Mouse (Mus musculus) gastrocnemius, adult 2 months (tissue): ENCODE results near the gene Mapk12. TPM values are rescaled to one million over a fixed set of nuclear protein-coding genes. Genes with fewer than 3 reads are reported as not detected.

Experiments
- DNase-seq: peaks from one replicate; pipeline ENCODE4 v3.0.0; 2022
- H3K27ac ChIP-seq: fragments of 200-600 bp; 2 replicates; pipeline ENCODE4 v1.8.1; 2022; ENCODE audit warnings: mild to moderate bottlenecking
- H3K4me3 ChIP-seq: fragments of 200-600 bp; 2 replicates; pipeline ENCODE4 v1.8.1; 2022; ENCODE audit warnings: mild to moderate bottlenecking, moderate library complexity
- CTCF ChIP-seq: fragments of 200-600 bp; IDR thresholded peaks from 2 replicates; pipeline ENCODE4 v1.8.1; 2022; ENCODE audit warnings: antibody characterized with exemption, mild to moderate bottlenecking, moderate library complexity
- intact Hi-C: fragments of 180-260 bp; cut with DNase I; formaldehyde crosslinking; loops from one replicate; pipeline ENCODE4 v1.15.1; 2025
- total RNA-seq, 2 experiments: library from RNA; stranded (reverse); gene quantifications; 2 replicates each; pipeline ENCODE4 v1.2.3; 2021

Gene Mapk12
- total RNA-seq, 2 experiments from 2014 or later: 128 TPM

GRCm38 (mm10) chr15:89161397-89161796, 20.9 kb upstream of the Mapk12 start:
- no peak overlapping the region for H3K27ac ChIP-seq
- no peak for TF ChIP-seq CTCF
- intact Hi-C loops: no loop called here
- DNase-seq: no peak
- no peak overlapping the region for H3K4me3 ChIP-seq

DNA sequence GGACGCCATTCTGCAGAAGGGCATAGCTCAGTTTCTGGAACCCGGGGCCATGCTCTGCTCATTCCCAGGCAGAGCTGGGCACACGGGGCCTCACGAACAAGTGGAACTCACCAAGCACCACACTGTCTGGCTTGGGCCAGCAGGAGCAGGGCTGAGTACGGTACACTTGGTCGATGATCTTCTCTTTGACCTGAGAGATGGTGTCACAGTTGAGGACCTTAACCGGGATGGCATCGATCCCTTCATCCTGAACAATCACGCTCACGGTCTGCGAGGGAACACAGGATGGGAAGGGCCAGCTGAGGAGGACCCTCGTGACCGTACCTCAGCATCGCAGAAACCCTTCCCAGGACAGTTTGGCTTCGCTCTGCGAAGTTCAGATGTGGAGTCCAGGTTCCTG, 18.0 kb upstream of the Mapk12 start:
- no peak overlapping the region for H3K27ac ChIP-seq
- DNase-seq: no peak
- intact Hi-C loops: loop anchor here (5.0 kb wide), 1 partner anchor 39 kb away; the partner anchor contains the start of gene Dennd6b
- no peak overlapping the region for H3K4me3 ChIP-seq
- no peak for TF ChIP-seq CTCF

- peak; percentile 80 for DNase-seq
- peak; percentile 84 for TF ChIP-seq CTCF
- intact Hi-C loops: loop anchor here (5.0 kb wide), 1 partner anchor 39 kb away; the partner anchor contains the start of gene Dennd6b
- Histone ChIP-seq H3K27ac (no peak overlapping the region), H3K4me3 (no peak overlapping the region)
Observed at GRCm38 (mm10) chr15:89157954-89158353, 17.5 kb upstream of the Mapk12 start.

GRCm38 (mm10) chr15:89152312-89152711, 11.8 kb upstream of the Mapk12 start:
- intact Hi-C loops: no loop called here
- H3K27ac ChIP-seq: no peak overlapping the region
- no peak overlapping the region for H3K4me3 ChIP-seq
- DNase-seq: no peak
- TF ChIP-seq CTCF: no peak

DNA sequence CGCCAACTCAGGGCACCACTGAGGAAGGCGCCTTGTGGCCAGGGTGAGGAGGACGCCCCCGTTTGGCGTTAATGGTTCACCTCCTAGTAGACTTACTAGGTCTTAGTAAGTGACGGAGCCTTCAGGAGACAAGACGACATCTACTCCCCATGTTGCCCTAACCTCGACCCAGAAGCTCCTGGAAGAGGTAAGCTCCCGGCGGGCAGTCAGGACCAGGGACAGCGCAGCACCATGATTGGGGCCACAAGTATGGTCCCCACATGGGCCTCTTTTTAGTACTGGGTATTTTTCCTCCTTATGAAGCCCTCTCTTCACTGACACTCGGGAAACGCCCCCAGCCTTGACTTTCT, 9.5 kb upstream of the Mapk12 start:
- intact Hi-C loops: no loop called here
- peak overlapping the region; percentile 79; the same call in 1 of the 2 replicates for H3K27ac ChIP-seq
- no peak for TF ChIP-seq CTCF
- H3K4me3 ChIP-seq: peak overlapping the region; percentile 90
- DNase-seq: no peak

GRCm38 (mm10) chr15:89149271-89150040, 9.0 kb upstream of the Mapk12 start, which contains the start of gene Mapk11:
Mapk11 (minus strand) TSS chr15:89149628.
- intact Hi-C loops: no loop called here
- H3K27ac ChIP-seq: peak within 1 kb of the TSS; percentile 79
- peak; percentile 55 for DNase-seq
- TF ChIP-seq CTCF: no peak
- peak within 1 kb of the TSS; percentile 90 for H3K4me3 ChIP-seq

DNA sequence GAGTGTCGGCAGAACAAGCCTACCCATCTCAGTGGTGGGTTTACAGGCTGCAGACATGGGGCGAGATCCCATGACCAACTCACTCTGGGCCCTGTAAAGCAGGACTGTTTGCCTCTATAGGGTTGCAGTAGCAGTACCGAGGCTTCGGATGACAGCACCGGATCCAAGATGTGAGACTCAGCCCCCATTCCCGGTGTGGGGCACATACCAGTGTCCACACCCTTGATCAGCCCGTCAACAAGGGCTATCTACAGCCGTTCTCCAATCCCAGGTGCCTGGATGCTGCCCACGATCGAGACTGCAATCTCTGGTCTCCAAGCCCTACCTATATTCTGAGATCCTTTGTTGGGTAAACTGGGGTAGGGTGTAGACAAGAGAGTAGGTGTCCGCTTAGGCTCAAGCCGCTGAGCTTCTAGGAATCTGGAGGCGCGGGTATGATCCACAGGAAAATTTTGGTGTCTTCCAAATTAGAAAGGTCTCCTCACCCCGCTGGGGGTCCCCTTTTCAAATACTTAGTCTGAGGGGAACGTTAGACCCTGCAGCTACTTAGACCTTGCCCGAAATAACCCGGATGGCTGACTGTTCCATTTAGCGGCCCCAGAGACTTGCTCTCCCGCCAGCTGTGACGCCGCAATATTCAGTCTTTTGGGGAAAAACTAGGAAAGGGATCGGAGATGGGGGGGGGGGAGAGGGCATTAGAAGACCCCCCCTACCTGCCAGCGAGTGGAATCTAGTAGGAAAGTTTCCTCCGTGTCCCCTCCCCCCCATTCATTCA, 8.2 kb upstream of the Mapk12 start:
- Histone ChIP-seq H3K27ac (peak overlapping the region; percentile 79), H3K4me3 (peak overlapping the region; percentile 90)
- intact Hi-C loops: no loop called here
- no peak for TF ChIP-seq CTCF
- no peak for DNase-seq

- TF ChIP-seq CTCF: no peak
- no peak overlapping the region for H3K27ac ChIP-seq
- no peak overlapping the region for H3K4me3 ChIP-seq
- intact Hi-C loops: no loop called here
- no peak for DNase-seq
Observed at GRCm38 (mm10) chr15:89147895-89148294, 7.4 kb upstream of the Mapk12 start.

GRCm38 (mm10) chr15:89147456-89147855, 7.0 kb upstream of the Mapk12 start:
- Histone ChIP-seq H3K27ac (no peak overlapping the region), H3K4me3 (no peak overlapping the region)
- no peak for TF ChIP-seq CTCF
- DNase-seq: no peak
- intact Hi-C loops: no loop called here

GRCm38 (mm10) chr15:89147024-89147423, 6.5 kb upstream of the Mapk12 start:
- Histone ChIP-seq H3K4me3 (peak overlapping the region; percentile 33; the same call in 1 of the 2 replicates), H3K27ac (no peak overlapping the region)
- no peak for TF ChIP-seq CTCF
- intact Hi-C loops: no loop called here
- DNase-seq: no peak

DNA sequence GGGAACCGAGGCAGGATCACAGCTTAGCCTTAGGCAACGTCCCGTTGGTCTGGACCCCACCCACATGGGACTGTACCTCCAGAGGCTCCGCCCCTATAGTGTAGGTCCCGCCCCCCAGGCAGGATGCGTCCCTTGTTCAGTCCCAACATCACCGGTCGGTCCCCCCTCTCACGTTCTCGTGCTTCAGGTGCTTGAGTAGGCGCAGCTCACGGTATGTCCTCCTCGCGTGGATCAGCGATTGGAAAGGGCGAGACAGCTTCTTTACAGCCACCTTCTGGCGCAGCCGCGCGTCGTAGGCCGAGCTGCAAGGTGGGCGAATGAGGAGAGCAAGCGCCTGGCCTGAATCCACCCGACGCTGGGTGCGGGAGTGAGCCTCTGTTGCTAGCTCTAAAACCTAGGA, 6.0 kb upstream of the Mapk12 start:
- TF ChIP-seq CTCF: no peak
- no peak overlapping the region for H3K27ac ChIP-seq
- no peak for DNase-seq
- peak overlapping the region; percentile 33 for H3K4me3 ChIP-seq
- intact Hi-C loops: no loop called here

- no peak overlapping the region for H3K27ac ChIP-seq
- DNase-seq: no peak
- intact Hi-C loops: no loop called here
- TF ChIP-seq CTCF: no peak
- H3K4me3 ChIP-seq: no peak overlapping the region
Observed at GRCm38 (mm10) chr15:89145813-89146350, 5.4 kb upstream of the Mapk12 start.

- Histone ChIP-seq H3K4me3 (no peak overlapping the region), H3K27ac (no peak overlapping the region)
- intact Hi-C loops: loop anchor here (5.0 kb wide), 1 partner anchor 52 kb away; the partner anchor contains the start of gene Dennd6b
- TF ChIP-seq CTCF: no peak
- no peak for DNase-seq
Observed at GRCm38 (mm10) chr15:89144965-89145364, 4.5 kb upstream of the Mapk12 start.
